Mouse (Mus musculus) heart, adult 2 months (tissue): ENCODE results near the gene Plekhg3. TPM values are rescaled to one million over a fixed set of nuclear protein-coding genes. Genes with fewer than 3 reads are reported as not detected.

Experiments
- DNase-seq, 2 experiments: peaks; one replicate each; pipeline ENCODE4 v3.0.0; 2021
- H3K27ac ChIP-seq: fragments of 200-600 bp; 2 replicates; pipeline ENCODE4 v1.8.1; 2022
- H3K27me3 ChIP-seq: fragments of 200-500 bp; 2 replicates; pipeline ENCODE4 v1.6.1; 2012; ENCODE audit warnings: mild to moderate bottlenecking, low read length, inconsistent platforms, mixed read lengths; ENCODE audit not compliant: control insufficient read depth, insufficient read depth
- H3K36me3 ChIP-seq: fragments of 200-500 bp; 2 replicates; pipeline ENCODE4 v1.6.1; 2012; ENCODE audit warnings: low read length, inconsistent platforms; ENCODE audit not compliant: control insufficient read depth, insufficient read depth
- H3K4me1 ChIP-seq: fragments of 200-500 bp; 2 replicates; pipeline ENCODE4 v1.6.1; 2011; ENCODE audit warnings: low read length; ENCODE audit not compliant: control insufficient read depth, insufficient read depth
- H3K4me3 ChIP-seq: fragments of 200-600 bp; 2 replicates; pipeline ENCODE4 v1.8.1; 2022
- H3K79me2 ChIP-seq: fragments of 200-500 bp; replicated peaks from 2 replicates; pipeline ENCODE4 v1.6.1; 2012; ENCODE audit warnings: mild to moderate bottlenecking, inconsistent platforms, low read length, moderate library complexity, mixed read lengths; ENCODE audit not compliant: control insufficient read depth, insufficient read depth
- H3K9ac ChIP-seq: fragments of 200-500 bp; 2 replicates; pipeline ENCODE4 v1.6.1; 2012; ENCODE audit warnings: low read depth, mild to moderate bottlenecking, control low read depth, inconsistent platforms, low read length, mixed read lengths
- CTCF ChIP-seq: fragments of 200-600 bp; IDR thresholded peaks from 2 replicates; pipeline ENCODE4 v1.8.1; 2022; ENCODE audit warnings: antibody characterized with exemption, mild to moderate bottlenecking, moderate library complexity
- EP300 ChIP-seq: fragments of 200-500 bp; IDR thresholded peaks from 2 replicates; pipeline ENCODE4 v1.6.1; 2011; ENCODE audit warnings: low read depth, low read length, control low read depth; ENCODE audit not compliant: insufficient read depth
- POLR2A ChIP-seq: fragments of 200-500 bp; IDR thresholded peaks from 2 replicates; pipeline ENCODE4 v1.6.1; 2011; ENCODE audit warnings: mild to moderate bottlenecking, low read depth, low read length, control low read depth; ENCODE audit not compliant: insufficient read depth
- WGBS: fragments of 180-500 bp; shearing (Covaris S2); methylation state at CpG from one replicate; pipeline ENCODE4 v1.1.7; 2018; 5-methylcytosine and 5-hydroxymethylcytosine counted together
- intact Hi-C: fragments of 180-260 bp; cut with DNase I; formaldehyde crosslinking; loops from one replicate; pipeline ENCODE4 v1.15.1; 2025
- polyA plus RNA-seq: library from polyadenylated mRNA; depleted of rRNA; stranded (reverse); fragments of >200 nt; gene quantifications from 2 replicates; pipeline ENCODE4 v1.2.3, GENCODE M21; 2012
- total RNA-seq, 2 experiments: library from RNA; stranded (reverse); gene quantifications; 2 replicates each; pipeline ENCODE4 v1.2.3; 2021

The Plekhg3 gene
- total and polyA plus RNA-seq, 3 experiments = 11.6 to 13.6 (median 12.9) TPM

DNA sequence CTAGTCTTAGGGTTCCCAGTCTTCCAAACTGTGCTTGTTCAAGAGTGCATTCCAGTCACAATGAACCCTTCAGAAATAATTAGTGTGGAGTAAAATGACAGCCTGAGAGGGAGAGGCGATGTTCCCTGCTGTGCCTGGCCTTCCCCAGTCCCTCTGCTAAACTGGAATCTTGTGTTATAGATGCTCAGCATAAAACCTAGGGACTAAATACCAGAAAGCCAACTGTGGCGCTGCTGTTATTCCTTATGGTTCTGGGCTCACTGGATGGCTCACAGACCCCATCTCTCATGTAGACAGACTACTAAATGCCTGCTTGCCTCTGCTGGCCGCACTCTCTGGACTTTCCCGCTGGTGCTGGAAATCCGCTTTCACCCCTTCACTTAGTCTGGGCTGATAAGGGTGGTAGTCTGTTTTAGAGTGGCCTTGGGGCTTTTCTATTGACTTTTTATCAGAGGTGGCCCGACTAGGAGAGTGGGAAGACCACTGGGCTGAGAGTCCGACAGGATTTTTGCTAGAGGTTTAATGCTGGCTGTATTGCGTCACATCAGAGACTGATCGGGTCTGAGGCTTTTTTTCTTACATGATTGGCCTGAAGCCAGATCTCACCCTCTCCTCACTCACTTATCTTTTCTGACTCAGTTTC, 4.1 kb downstream of the Plekhg3 start:
- H3K79me2 ChIP-seq = 0 out of 2 replicates have a peak, but pooled peaks cover 1% of the 10 kb centered on the region
- intact Hi-C loops = loop anchor here (2.0 to 5.0 kb wide), 3 partner anchors 20 to 132 kb away; partner anchors contain the start of gene Hspa2
- peak overlapping the region; percentile 55 for H3K4me3 ChIP-seq
- peak overlapping the region; percentile 86 for H3K9ac ChIP-seq
- peaks cover 10% of the 10 kb centered on the region for H3K4me1 ChIP-seq
- no peak for TF ChIP-seq POLR2A
- TF ChIP-seq CTCF = no peak
- TF ChIP-seq EP300 = no peak
- H3K27me3 ChIP-seq = no peaks in the 10 kb centered on the region
- WGBS = 35% methylated on average over 9 of the region's 9 CpGs
- H3K27ac ChIP-seq = peak overlapping the region; percentile 95
- H3K36me3 ChIP-seq = no peaks in the 10 kb centered on the region
- peak; percentile 42 to 55 for DNase-seq

DNA sequence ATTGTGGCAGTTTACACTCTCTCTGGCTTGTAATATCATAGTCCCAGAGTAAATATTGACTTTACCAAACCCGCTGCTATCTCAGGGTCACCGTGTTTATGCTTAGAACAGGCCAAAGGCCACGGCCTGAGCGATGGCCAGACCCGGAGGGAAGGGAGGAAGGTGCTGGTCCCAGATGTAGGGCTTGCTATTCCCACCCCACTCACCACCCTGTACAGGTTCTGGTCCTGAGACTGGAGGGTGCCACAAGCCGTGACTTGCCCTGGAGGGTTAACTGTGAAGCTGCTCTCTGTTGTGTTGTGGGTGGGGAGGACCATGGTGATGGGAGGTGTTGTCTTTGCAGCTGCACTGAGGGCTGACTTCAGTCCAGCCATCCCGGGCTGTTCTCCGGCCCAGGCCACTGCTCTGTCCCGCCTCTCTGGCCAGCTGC, 4.8 kb downstream of the Plekhg3 start:
- peaks cover 9% of the 10 kb centered on the region for H3K4me1 ChIP-seq
- H3K4me3 ChIP-seq = peak overlapping the region; percentile 55
- no peaks in the 10 kb centered on the region for H3K27me3 ChIP-seq
- peak; percentile 70 to 73 for DNase-seq
- no peaks in the 10 kb centered on the region for H3K36me3 ChIP-seq
- 42% methylated on average over 9 of the region's 9 CpGs for WGBS
- TF ChIP-seq CTCF (no peak), EP300 (no peak), POLR2A (no peak)
- H3K79me2 ChIP-seq = 0 out of 2 replicates have a peak, but pooled peaks cover 1% of the 10 kb centered on the region
- intact Hi-C loops = loop anchor here (2.0 kb wide), 1 partner anchor 21 kb away; no protein-coding TSS in a partner anchor
- peak overlapping the region; percentile 95 for H3K27ac ChIP-seq
- H3K9ac ChIP-seq = peak overlapping the region; percentile 68

DNA sequence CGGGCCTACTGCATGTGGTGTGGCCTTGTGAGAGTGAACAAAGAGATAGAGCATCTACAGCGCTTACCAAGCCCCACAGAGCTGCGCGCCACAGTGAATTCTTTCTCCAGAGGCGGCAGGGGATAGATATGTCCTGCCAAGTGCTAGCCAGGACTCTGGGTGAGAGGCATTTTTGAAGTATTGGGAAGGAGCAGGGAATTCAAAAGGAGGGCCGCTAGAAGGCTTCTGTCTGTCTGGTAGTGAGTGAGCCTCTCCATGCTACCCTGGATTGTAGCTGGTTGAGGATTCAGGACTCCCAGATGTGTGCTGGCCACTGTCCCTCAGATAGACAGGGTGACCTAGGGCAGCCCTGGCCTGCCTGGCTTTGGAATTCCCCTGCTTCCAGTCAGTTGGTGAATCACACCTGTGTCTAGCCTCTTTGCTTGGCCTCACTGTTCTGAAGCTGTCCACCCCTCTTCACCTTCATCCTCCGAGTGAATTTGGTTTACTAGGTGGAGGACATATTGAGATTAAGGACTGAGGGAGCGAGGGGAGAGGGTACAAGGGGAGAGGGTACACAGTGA, 6.0 kb downstream of the Plekhg3 start:
- intact Hi-C loops = no loop called here
- no peak for DNase-seq
- no peak for TF ChIP-seq CTCF
- TF ChIP-seq EP300 = no peak
- no peak for TF ChIP-seq POLR2A
- Histone ChIP-seq H3K4me3 (no peak overlapping the region), H3K36me3 (no peaks in the 10 kb centered on the region), H3K27me3 (no peaks in the 10 kb centered on the region), H3K9ac (peak overlapping the region; percentile 6; the same call in 1 of the 2 replicates), H3K27ac (peak overlapping the region; percentile 95), H3K79me2 (0 out of 2 replicates have a peak, but pooled peaks cover 1% of the 10 kb centered on the region), H3K4me1 (peaks cover 8% of the 10 kb centered on the region)
- 68% methylated on average over 8 of the region's 8 CpGs for WGBS

DNA sequence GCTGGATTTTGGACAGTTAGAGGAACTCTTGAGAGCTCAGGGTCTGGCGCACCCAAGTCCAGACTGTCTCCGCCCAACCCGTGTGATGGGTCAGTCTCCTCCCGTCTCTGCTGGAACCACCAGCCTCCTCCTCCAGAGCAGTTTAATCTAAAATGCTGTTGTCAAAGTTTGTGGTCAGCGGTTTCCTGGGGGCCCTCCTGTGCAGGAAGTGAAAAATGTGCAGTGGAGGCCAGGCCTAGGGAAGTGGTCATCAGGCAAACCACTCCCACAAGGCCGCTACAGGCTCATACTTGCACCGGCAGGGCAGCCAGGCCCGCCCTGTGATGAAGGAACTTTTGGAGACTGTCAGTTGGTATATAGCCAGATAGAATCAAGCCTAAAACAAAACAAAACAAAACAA, 6.7 kb downstream of the Plekhg3 start:
- Histone ChIP-seq H3K79me2 (0 out of 2 replicates have a peak, but pooled peaks cover 1% of the 10 kb centered on the region), H3K36me3 (no peaks in the 10 kb centered on the region), H3K4me3 (no peak overlapping the region), H3K4me1 (peaks cover 7% of the 10 kb centered on the region), H3K27ac (peak overlapping the region; percentile 29; the same call in 1 of the 2 replicates), H3K27me3 (no peaks in the 10 kb centered on the region), H3K9ac (no peak overlapping the region)
- DNase-seq = peak; percentile 69 to 83
- intact Hi-C loops = no loop called here
- TF ChIP-seq POLR2A (peak; percentile 68), EP300 (0 out of 2 replicates have a peak, but pooled peaks have one; percentile 44), CTCF (no peak)
- 62% methylated on average over 8 of the region's 8 CpGs for WGBS

DNA sequence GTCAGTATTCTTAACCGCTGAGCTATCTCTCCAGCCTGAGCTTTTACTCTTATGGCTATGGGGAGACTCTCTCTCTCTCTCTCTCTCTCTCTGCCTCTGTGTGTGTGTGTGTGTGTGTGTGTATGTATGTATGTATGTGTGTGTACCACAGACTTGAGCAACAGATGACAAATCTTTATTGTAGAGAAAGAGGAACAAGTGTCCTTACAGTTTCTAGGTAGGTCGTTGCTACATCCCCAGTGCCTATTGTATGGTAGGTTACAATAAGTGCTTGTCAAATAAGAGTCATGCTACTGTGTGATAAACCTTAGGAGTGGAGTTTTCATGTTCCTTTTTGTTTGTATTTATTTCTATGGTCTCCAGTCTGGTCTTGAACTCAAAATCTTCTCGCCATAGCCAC, 9.5 kb downstream of the Plekhg3 start:
- Histone ChIP-seq H3K36me3 (no peaks in the 10 kb centered on the region), H3K4me3 (no peak overlapping the region), H3K79me2 (0 out of 2 replicates have a peak, but pooled peaks cover 3% of the 10 kb centered on the region), H3K27me3 (no peaks in the 10 kb centered on the region), H3K4me1 (peaks cover 7% of the 10 kb centered on the region), H3K9ac (no peak overlapping the region), H3K27ac (no peak overlapping the region)
- no peak for TF ChIP-seq EP300
- TF ChIP-seq CTCF = no peak
- TF ChIP-seq POLR2A = no peak
- intact Hi-C loops = no loop called here
- WGBS = 90% methylated on average over 3 of the region's 3 CpGs
- DNase-seq = no peak
